Mouse (Mus musculus) embryo, embryonic 11 days (tissue): Measurements from ENCODE around the gene Gm11634.
"Not testable (repeated sequence)": the region's sequence is repeated elsewhere in the genome, so short reads cannot be mapped to it uniquely, and the experiment has no call there.

Source experiments
- DNase-seq: peaks from one replicate; pipeline ENCODE4 v3.0.0-alpha.2; 2015

Gm11634 gene

GRCm38 (mm10) chr11:101599156-101599555, at the start of gene Gm11634:
Gene Gm11634 (minus strand): TSS chr11:101599256.
- DNase-seq = no peak

DNA sequence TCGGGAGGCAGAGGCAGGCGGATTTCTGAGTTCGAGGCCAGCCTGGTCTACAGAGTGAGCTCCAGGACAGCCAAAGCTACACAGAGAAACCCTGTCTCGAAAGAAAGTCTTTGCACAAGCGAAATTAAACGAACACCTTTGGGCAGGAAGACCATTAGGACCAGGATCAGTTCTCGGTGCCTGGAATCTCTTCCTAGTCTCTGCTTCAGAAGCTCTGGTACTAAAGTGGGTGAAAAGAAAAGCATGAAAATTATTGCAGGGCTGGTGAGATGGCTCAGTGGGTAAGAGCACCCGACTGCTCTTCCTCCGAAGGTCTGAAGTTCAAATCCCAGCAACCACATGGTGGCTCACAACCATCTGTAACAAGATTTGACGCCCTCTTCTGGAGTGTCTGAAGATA, 48.0 kb upstream of the Gm11634 start:
- not testable (repeated sequence) for DNase-seq

GRCm38 (mm10) chr11:101646283-101646794, 47.3 kb upstream of the Gm11634 start:
- peak; percentile 45 for DNase-seq

DNA sequence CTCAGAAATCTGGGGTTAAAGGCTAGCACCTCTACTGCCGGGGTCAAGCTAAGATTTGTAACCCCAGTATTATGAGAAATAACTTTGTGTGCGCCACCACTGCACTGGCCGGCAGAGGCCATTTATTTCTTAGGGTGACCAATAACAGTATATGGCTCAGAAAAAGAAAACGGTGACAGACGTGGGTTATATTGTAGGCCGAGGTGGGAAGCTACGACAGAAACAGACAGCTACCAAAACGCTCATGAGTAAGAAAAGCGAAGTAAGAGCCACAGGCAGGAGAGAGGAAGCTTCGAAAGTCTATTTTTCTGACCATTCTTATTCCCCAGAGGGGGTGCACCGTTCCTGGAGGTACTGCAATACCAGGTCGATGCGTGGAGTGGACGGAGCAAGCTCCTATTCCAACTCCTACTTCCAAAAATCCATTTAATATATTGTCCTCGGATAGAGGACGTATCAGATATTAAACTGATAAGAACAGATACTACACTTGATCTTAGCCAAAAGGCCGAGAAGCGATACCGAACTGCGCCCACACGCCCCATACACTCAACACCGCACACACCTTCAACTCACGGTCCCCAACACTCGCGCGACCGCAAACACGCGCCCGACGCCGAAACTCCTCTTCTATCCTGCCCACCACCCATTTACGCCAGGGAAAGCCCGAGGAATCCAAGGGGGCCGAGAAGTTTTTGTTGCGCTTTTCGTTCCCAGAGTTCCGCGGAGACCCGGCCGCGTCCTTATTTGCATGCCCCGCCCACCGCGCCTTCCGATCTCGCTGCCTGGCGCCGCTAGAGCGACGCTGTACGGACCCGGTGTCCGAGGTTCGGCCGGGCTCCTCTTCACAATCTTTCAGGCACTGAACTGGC, 46.6 kb upstream of the Gm11634 start:
- peak; percentile 89 for DNase-seq

- DNase-seq = not testable (repeated sequence)
Observed at GRCm38 (mm10) chr11:101645043-101645410, 46.0 kb upstream of the Gm11634 start.

DNA sequence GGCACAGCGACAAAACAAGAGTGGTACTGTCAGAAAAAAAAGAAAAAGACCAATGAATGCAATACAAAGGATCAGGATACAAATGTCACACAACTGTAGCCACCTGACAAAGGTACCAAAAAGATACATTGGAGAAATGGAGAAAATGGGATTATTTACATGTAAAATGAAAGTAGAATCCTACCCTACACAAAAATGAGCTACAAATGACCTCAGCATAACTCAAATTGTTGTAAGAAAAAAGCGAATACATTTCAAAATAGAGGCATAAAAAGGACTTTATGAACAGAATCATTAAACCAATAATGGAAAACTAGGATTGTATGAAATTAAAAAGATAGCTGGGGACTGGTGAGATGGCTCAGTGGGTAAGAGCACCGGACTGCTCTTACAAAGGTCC, 45.5 kb upstream of the Gm11634 start:
- DNase-seq = no peak

GRCm38 (mm10) chr11:101642931-101643330, 43.9 kb upstream of the Gm11634 start:
- no peak for DNase-seq

- peak; percentile 76 for DNase-seq
Observed at GRCm38 (mm10) chr11:101641710-101642642, 42.9 kb upstream of the Gm11634 start.

DNA sequence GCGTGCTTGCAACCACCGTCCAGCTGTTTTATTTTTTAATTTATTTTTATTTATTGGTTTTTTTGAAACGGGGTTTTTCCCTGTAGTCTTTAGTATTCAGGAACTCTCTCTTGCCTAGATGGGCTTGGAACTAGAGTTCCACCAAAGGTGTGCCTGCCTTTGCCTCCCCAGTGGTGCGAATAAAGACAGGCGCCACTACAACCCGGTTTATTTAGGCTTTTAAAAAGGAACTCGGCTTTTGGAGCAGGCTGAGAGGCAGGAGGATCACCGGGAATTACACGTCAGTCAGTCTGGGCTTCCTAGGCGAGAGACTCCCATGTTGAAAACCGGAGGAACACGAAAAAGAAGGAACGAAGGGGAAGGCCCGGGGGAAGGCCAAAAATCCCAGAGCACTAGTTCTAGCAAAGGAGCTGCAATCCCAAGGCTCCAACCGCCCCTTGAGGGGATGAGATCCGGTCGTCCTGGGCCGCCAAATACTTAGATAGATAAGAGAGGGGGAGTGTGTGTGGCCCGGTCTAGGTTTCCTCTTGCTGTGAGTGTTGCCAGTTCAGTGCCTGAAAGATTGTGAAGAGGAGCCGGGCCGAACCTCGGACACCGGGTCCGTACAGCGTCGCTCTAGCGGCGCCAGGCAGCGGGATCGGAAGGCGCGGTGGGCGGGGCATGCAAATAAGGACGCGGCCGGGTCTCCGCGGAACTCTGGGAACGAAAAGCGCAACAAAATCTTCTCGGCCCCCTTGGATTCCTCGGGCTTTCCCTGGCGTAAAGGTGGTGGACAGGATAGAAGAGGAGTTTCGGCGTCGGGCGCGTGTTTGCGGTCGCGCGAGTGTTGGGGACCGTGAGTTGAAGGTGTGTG, 42.0 kb upstream of the Gm11634 start:
- DNase-seq = peak; percentile 84

DNA sequence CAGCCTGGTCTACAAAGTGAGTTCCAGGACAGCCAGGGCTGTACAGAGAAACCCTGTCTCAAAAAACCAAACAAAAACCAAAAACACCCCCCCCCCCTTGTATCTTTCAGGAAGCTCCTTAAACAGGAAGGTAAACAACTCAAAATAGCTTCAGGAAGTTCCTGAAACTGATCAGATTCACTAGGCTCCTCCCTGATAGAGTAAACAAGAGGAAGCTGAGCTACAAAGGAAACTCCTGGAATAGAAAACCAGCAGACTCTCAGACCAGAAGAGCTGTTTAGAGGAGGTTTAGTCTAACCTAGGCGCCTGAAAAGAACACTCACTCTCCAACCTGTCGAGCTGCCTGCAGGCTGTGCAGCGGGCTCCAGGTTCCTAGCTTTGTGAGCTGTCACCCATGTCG, 40.7 kb upstream of the Gm11634 start:
- DNase-seq = no peak

DNA sequence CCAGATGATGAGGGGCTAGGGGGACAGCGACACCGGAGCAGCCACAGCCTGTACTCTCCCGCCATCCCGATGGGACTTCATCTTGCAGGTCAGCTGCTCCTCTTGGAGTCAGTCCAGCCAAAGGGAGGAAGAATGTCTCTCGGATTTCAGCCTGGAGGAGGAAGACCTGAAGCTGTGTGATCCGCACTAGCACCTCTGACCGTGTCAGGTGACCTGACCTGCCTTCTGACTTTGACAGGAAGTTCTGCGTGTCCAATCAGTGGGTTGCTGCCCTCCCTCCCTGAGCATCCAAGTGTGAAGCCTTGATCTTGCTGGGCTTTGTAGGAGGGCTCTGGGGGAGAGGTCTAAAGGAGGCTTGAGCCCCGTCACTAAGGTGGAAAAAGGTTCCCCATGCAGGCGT, 36.6 kb upstream of the Gm11634 start:
- DNase-seq = no peak

- not testable (repeated sequence) for DNase-seq
Observed at GRCm38 (mm10) chr11:101628733-101629417, 29.8 kb upstream of the Gm11634 start.

DNA sequence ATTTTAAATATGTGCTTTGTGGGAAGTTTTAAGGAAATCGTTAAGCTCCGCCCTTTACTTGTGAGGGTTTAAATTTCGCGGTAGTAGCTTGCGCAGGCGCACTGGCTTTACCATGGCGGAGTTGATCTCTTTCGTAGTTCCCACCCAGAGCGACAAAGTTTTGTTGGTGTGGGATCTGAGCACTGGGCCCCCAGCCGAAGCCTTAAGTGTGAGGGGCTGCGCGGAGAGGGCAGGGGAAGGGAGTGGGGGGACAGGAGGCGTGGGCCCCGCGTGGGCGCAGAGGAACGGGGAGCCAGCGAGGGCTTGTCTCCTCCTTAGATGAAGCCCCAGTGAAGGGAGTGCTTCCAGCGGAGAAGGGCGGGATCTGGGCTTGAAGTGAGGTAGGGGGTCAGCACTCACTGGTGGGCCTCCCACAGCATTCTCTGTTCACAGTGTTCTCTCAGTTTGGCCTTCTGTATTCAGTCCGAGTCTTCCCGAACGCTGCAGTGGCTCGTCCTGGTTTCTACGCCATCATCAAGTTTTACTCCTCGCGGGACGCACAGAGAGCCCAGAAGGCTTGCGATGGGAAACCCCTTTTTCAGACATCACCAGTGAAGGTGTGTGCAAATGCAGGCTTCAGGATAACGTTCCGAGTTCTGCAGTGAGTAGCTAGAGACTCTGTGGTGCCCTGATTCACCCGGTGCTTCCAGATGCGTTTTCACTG, 29.0 kb upstream of the Gm11634 start:
- DNase-seq = peak; percentile 95

GRCm38 (mm10) chr11:101626995-101627856, 28.2 kb upstream of the Gm11634 start, which contains the start of gene Rdm1:
Gene Rdm1 (plus strand): TSS chr11:101627195.
- DNase-seq = peak; percentile 94

DNA sequence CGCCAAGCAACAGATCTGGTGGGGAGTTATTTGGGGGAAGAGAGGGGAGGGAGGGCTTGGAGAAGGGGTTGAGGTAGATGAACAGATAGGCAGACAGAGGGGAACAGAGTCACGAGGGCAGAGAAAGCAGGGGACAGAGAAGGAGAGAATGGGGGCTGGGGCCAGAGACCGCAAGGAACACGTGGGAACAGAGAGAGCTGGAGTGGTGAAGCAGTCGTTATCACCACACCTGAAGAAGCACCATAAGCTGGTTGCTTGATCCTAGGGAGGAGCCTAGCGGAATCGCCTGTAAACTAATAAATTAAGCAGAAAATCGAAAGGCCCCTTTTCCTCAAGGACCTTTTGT, 27.6 kb upstream of the Gm11634 start:
- no peak for DNase-seq

- DNase-seq = not testable (repeated sequence)
Observed at GRCm38 (mm10) chr11:101620022-101620655, 21.1 kb upstream of the Gm11634 start.

DNA sequence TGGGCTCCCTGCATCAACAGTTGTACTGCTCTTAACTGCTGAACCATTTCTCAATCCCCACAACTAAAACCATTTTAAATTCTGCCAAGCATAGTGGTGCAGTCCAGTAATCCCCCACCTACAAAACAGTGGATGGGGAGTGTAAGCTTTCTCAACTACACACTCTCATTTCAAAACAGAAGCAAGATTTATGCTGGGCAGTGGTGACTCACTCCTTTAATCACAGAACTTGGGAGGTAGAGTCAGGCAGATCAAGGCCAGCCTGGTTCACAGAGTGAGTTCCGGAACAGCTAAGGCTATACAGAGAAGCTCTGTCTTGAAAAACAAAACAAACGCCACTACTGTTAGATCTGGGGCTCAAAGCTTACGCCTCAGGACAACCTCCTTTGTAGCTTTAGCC, 19.5 kb upstream of the Gm11634 start:
- no peak for DNase-seq

GRCm38 (mm10) chr11:101617849-101618248, 18.8 kb upstream of the Gm11634 start:
- peak; percentile 90 for DNase-seq

- DNase-seq = peak; percentile 42
Observed at GRCm38 (mm10) chr11:101616948-101617767, 18.1 kb upstream of the Gm11634 start.
